Mouse (Mus musculus): ENCODE measurements at regions not wholly inside any gene's neighbourhood (a gene's known extent, or its start where the extent isn't known, plus 50 kb on each side); places are given as distances from the start of the nearest gene placed in this dataset.

DNA sequence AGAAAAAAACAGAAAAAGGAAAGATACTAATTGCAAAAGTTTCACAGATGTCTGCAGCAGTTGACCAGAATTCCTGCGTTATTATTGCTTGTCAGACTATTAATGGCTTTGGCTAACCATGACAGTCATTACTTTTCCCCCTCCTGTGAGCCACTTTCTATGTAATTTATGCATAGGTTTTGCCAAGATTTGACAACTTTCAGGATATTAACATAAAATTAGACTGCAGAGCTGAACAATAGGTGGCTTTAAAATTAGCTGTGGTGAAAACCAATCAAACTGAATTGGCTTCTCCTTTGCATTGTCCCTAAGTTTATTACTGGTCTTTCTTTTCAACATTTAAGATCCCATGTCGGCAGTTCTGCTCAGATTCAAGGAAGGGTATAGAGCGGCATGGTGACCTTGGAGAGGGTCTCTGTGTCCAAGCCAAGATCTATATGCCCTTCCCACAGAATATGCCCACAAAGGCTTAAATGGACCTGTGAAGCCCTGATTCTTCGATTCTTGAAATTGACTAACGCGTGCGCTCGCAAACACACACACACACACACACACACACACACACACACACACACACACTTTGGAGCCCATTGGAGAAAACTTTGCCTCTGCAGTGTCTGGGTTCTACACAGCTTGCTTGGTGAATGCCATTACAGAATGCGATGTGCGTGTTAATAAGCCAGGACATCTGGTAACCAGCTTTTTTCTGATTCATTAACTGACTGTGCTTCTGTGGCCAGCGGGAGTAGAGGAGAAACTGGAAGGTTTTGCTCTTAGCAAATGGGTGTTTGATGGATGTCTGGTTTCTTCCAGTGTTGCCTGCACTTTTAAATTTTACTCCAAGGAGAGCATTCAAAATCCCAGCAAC lies 69.8 kb upstream of the Itga4 start:
- DNase-seq (ENCODE audit: low spot score in 2 of 2) = no peak

DNA sequence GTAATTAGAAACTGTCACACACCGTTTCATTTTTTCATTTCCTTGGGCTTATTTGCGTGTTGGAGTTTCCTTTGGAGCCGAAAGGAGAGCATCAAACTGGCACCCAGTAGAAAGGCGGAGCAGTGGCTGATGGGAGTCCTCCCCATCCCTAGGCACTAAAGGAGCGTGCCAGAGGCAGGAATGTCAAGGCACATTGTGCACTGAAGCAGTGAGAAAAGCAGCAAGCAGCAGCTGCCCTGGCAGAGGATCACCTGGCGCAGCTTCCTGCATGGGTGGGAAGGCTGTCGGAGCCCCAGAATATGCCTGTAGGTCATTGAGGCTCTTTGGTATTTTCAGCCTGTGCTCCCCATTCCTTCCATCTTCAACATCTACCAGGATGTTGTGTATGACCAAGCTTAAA lies 68.3 kb upstream of the Itga4 start:
- DNase-seq (ENCODE audit: low spot score in 2 of 2) = no peak

DNA sequence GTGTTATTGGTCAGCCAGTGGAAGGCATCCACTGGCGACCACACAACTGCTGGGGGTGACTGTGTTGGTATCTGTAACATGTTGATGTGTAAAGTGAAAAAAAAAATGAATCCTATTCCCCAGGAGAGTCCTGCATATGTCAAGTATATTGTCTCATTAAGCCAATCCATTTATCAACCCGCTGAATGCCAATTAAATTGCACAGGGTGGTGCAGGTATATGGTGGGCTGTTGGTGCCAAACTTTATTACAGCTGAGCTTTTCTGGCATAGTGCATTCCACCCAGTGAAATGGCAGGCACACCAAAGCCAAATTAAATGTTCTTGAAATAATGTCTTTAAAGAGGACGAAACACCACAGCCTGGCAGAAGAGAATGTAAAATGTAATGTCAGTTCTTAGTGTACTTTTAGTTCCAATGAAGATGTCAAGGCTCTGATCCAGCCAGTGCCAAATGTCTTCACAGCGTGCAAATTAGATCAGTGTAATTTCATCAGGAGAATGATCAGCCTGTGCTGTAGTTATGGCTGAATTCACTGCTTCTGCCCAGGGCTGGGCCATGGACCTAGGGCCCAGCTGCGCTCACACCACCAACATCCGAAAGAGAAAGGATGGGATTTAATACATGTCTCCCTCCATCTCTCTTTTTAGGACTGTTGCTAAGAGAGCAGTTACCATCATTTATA lies 66.6 kb upstream of the Itga4 start:
- no peak for DNase-seq (ENCODE audit: low spot score in 2 of 2)

DNA sequence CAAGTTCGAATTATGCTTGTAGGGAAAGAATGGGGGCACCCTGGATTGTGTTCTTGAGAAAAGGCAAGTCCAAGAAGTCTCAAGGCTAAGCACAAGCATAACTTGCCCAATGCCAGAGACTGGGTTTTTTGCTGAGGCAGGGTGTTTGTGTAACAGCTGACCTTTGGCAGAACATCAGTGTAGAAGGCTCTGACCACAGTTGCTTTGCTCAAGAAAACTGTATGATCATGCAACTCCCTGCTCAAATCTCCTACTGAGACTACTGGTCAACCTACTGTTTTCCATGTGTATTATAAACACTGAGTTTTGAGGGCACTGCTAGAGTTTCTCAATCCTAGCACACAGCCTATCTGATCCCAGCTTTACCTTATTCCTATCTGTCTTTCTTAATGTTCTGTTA lies 61.4 kb upstream of the Itga4 start:
- DNase-seq (ENCODE audit: low spot score in 2 of 2) = no peak

DNA sequence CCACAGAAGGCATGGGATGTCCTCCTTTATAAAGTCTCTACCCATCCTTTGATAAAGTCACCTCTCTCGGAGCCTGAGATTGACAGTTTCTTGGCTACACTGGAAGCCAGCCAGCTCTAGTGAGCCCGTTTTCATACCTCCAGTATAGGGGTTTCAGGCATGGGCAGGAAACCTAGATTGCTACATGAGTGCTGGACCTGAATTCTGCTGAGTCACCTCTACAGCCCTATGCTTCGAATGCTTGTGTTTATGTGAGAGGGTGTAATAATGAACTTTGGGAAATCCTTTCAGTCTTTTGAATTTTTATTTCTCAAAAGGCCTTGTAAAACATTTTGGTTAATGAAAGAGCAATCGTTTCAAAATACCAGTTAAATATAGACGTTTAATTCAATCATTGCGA lies 53.5 kb upstream of the Itga4 start:
- DNase-seq (ENCODE audit: low spot score in 2 of 2) = no peak
